Mouse (Mus musculus): ENCODE measurements at regions not wholly inside any gene's neighbourhood (a gene's known extent, or its start where the extent isn't known, plus 50 kb on each side); places are given as distances from the start of the nearest gene placed in this dataset.

GRCm38 (mm10) chr1:73123012-73123411 is 107.3 kb upstream of the Tnp1 start:
- no peak for DNase-seq (ENCODE audit: low spot score in 2 of 2)

- DNase-seq (ENCODE audit: low spot score in 2 of 2) = no peak
Observed at GRCm38 (mm10) chr1:73118661-73119060, 103.0 kb upstream of the Tnp1 start.

GRCm38 (mm10) chr1:73116526-73116925 is 100.8 kb upstream of the Tnp1 start:
- DNase-seq (ENCODE audit: low spot score in 2 of 2) = no peak

DNA sequence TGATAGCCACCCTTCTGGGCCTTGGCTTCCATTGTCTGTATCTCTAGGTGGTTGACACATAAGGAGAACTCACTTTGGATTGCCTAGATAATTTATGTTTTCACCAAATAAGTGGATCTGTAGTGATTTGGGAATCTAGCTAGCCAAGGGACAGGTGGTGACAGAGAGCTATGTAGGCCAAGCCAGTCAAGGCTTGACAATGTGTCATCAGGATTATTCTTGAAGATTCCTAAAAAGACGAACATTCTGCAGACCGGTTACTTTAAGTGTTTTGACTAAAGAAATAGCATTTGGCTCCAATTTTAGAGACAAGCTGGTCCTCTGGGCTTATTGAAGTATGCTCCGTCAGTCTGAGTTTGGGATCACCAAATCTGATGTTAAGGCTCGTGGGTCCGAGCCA is 100.1 kb upstream of the Tnp1 start:
- DNase-seq (ENCODE audit: low spot score in 2 of 2) = no peak

- no peak for DNase-seq (ENCODE audit: low spot score in 2 of 2)
Observed at GRCm38 (mm10) chr1:73113137-73113536, 97.4 kb upstream of the Tnp1 start.

- DNase-seq (ENCODE audit: low spot score in 2 of 2) = no peak
Observed at GRCm38 (mm10) chr1:73112711-73113110, 97.0 kb upstream of the Tnp1 start.

DNA sequence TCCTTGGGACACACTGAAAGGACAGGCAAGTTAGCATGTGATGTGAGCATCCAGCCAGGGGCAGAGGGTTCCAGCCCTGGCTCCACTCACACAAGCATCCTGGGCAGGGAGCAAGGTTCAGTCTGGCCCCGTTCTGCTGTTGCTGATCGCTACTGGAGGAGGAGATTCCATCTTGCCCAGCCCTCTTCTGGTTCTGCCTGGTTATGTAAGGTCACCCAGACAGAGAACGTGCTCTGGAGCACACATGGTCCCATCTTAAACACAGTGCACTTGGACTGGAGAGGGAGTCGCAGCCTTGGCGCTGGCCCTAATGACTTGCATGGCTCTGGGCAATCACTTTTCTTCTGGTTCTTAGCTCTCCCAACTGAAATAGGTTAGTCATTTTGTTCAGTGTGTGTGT is 96.2 kb upstream of the Tnp1 start:
- DNase-seq (ENCODE audit: low spot score in 2 of 2) = no peak

- DNase-seq (ENCODE audit: low spot score in 2 of 2) = no peak
Observed at GRCm38 (mm10) chr1:73105856-73106463, 90.3 kb upstream of the Tnp1 start.

DNA sequence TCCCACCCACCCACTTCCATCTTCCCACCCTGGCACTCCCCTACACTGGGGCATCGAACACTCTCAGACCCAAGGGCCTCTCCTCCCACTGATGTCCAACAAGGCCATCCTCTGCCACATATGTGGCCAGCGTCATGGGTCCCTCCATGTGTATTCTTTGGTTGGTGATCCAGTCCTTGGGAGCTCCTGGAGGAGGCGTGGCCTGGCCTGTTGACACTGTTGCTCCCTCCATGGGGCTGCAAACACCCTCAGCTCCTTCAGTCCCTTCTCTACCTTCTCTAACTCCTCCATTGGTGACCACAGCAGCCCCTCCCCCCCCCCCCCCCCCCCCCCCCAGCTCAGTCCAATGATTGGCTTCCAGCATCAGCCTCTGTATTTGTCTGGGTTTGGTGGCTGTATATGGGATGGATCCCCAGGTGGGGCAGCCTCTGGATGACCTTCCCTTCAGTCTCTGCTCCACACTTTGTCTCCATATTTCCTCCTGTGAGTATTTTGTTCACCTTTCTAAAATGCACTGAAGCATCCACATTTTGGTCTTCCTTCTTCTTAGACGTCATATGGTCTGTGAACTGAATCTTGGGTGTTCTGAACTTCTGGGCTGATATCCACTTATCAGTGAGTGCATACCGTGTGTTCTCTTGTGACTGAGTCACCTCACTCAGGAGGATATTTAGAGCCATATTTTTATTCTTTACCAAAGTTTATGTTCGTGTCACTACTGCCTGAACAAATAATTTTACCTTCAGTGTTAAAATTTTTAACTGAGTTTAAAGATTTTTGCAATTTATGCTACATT is 82.1 kb upstream of the Tnp1 start:
- DNase-seq (ENCODE audit: low spot score in 2 of 2) = no peak

DNA sequence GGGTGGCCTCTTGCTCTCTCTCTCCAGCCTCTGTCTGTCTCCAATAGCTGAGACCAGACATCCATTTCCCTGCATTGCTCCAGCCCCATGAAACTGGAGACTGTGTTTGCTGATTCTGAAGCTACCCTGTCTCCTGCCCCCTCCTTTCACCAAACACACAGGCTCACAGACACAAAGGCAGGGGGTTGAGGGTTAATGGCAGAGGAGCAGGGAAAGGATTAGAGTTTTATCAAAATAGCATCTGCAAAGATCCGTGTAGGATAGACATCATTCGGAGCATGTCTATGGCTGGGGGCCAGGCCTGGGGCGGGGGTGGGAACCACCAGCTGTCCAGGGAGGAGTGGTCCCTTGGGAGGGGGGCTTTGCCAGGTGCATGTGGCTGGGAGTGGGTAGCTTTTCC is 73.9 kb upstream of the Tnp1 start:
- DNase-seq (ENCODE audit: low spot score in 2 of 2) = no peak

DNA sequence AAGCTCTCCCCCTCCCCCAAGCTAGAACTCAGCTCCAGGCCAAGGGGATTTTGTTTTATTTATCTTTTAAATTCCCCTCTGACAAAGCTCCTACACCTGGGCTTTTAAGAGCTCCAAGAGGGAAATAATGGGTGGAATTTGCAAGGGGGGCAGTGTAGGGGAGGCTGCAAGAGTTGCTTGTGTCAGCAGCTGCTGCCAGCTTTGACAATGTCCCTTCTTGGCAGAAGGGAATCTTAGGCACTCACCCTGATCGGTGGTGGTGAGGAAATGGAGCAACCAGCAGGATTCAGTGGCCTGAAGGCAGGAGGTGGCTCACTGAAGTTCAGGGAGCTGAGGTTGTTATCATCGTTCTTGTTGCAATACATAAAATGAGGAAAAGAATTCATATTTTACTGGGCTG is 72.8 kb upstream of the Tnp1 start:
- DNase-seq (ENCODE audit: low spot score in 2 of 2) = no peak

- no peak for DNase-seq (ENCODE audit: low spot score in 2 of 2)
Observed at GRCm38 (mm10) chr1:73084946-73085345, 69.2 kb upstream of the Tnp1 start.

DNA sequence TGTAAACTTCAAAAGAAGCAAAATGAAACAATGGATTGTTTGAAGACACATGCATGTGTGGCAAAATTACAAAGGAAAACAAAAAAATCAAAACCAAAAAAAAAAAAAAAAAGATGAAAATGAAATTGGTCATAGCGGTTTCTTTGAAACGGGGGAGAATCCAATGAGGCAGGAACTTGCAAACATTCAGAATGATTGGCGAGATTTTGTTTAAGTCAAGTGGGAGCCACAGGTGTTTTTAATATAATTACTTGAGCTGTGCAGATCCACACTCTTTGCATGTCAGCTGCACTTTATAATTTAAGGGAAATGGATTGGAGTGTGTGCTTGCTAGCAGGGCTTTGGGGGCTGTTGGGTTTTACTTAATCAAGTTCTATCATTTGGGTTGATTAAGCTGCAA is 67.7 kb upstream of the Tnp1 start:
- DNase-seq (ENCODE audit: low spot score in 2 of 2) = no peak

GRCm38 (mm10) chr1:73079518-73079917 is 63.8 kb upstream of the Tnp1 start:
- DNase-seq (ENCODE audit: low spot score in 2 of 2) = no peak

DNA sequence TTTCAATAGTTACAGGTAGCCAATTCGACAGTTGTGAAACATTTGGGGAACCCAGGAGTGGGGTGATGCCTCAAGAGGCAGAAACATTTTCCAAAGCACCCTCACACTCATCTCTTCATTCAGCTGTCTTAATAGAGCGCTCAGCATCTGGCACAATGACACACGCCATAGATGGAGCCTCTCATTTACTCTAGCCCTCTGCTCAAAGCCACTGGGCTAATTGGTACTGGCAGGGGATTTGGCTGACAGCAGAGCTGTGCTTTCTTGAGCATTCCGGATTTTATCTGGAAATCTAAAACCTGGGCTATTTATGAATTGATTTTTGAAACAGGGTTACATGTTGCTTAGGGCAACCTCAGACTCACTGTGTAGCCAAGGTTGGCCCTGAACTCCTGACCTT is 61.4 kb upstream of the Tnp1 start:
- DNase-seq (ENCODE audit: low spot score in 2 of 2) = no peak

- DNase-seq (ENCODE audit: low spot score in 2 of 2) = no peak
Observed at GRCm38 (mm10) chr1:73075699-73076373, 60.1 kb upstream of the Tnp1 start.

DNA sequence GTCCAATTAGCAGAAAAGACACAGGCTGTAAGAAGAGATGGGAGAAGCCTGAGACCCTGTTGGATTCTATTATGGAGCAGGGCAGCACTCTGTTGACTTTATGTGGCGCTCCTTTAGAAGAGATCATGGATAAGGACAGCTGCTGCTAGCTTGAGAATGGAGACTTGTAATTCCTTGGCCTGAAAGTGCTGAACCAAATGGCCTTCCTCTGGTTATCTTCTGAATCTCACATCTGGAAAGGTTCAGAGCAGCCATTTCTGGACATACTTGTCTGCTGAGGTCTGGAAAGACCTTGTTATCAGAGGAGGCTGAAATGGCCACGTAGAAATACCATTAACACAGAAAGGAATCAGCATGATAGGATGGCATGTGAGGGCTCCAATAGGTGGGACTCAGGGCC is 59.5 kb upstream of the Tnp1 start:
- DNase-seq (ENCODE audit: low spot score in 2 of 2) = no peak

DNA sequence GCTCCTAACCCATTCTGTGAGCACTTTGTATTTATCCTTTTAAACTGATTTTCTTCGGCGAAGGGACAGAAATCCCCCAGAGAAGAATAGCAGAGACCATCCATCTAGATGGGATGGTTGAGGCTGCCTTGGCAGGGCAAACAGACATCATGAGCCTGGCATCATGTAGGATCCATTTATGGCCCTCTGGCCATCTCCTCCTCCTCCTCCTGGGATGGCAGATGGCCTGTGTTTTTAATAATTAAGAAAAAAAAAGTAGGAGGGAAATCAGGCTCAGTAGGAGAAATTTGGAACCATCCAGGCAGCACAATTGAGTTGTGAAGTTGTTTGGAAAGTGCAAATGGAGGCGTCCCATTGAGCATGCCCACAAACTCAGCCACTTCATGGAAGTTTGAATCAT is 58.8 kb upstream of the Tnp1 start:
- DNase-seq (ENCODE audit: low spot score in 2 of 2) = no peak

DNA sequence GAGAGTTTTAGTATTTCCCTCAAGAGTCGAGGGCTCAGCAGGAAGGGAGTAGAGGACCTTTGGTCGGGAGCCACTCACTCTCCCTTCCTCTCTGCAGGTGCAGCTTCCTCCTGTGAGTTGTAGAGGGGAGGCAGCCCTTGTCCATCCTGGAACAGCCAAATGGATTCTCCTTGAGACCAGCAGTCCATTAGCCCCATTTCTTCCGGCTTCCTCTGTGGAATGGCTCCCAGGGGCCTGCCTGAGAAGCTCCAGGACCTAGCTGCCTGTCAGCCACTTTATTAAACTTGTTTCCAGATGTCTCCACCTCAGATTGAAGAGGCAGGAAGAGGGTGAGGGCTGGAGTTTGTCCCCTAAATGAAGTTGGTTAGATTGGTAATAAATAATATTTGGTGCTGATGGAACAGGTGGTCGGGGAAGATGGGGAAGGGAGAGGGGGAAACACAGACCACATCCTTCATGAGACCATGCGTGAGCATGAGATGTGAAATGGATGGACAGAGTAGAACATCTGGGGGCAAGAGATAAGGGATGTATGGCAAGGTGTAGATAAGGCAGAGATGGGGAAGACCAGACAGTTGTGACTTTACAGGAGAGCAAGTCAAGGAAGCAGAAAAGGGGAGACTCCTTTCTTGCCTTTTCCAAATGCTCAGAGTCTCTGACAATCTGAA is 56.7 kb upstream of the Tnp1 start:
- DNase-seq (ENCODE audit: low spot score in 2 of 2) = no peak

DNA sequence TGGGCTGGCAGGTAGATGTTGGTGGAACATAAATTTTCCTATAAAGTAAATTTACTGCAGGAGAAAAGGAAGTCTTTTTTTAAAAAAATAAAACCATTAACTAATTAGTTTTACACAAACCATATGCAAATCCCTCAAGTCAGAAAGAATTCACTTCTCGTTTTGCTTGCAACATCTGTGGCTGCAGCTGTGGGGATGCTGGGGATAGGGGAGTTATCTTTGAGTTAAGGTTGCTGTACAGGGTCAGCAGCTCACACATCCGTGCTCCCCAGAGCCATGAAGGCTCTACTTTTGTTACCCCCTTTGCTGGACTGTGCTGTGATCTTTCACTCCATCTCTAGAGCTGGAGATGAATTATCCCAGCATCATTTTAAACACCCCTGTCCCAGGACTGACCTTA is 54.4 kb upstream of the Tnp1 start:
- DNase-seq (ENCODE audit: low spot score in 2 of 2) = no peak
